Comparison of ENCODE assay signal across 15 mouse cellular contexts in genomic region chr5:103448470-103448869, GRCm38 (mm10). TPM values are rescaled to one million over a fixed set of nuclear protein-coding genes. Genes with fewer than 3 reads are reported as not detected.
DNase-seq lines count a peak whose midpoint lies in the region; ATAC-seq and TF ChIP-seq lines count a peak whose summit lies in the region.
"Had no signal": no experiment of that assay in that cellular context is flagged by ENCODE, and none has a peak within 500 bp of the region (broad histone marks: within the 10 kb centered on the region; RNA-seq: fewer than 3 reads in every experiment).

No protein-coding gene starts in this region.

- no peak overlapping the region for H3K27ac ChIP-seq in forebrain, postnatal 0 days (ENCODE audit: low read depth, low read length)
- peak overlapping the region; percentile 75 for H3K27ac ChIP-seq in midbrain, embryonic 10.5 days (replicated peaks)
- peak overlapping the region; percentile 33 for H3K27ac ChIP-seq in neural tube, embryonic 13.5 days (replicated peaks)
- H3K27ac ChIP-seq: lung, embryonic 15.5 days had no signal

- DNase-seq in heart, adult 11 months, result peak; percentile 27
- no peak for DNase-seq in heart, postnatal 36 days
- DNase-seq in forebrain, postnatal 0 days, result peak; percentile 39
- no peak for DNase-seq in midbrain, embryonic 10.5 days (ENCODE audit: low spot score)
- no peak for DNase-seq in ovary, postnatal 10 days (ENCODE audit: low spot score)
- DNase-seq in thymus, postnatal 0 days (ENCODE audit: low spot score), result no peak
- no peak for DNase-seq in urinary bladder, postnatal 14 days (ENCODE audit: low spot score)
- DNase-seq: cerebellum, adult 11 months; kidney, adult 2 months; kidney, postnatal 36 days had no signal

- TF ChIP-seq CTCF in forebrain, postnatal 0 days (IDR thresholded peaks at IDR 0.05; ENCODE audit: low read depth), result no peak

- ATAC-seq in forebrain, postnatal 0 days, result peak; percentile 50; the same call in 1 of the 2 replicates
- ATAC-seq in neural tube, embryonic 13.5 days (ENCODE audit: low read depth), result peak; percentile 61; the same call in 1 of the 2 replicates
- ATAC-seq: Patski had no signal

- no peaks in the 10 kb centered on the region for H3K4me1 ChIP-seq in forebrain, postnatal 0 days (ENCODE audit: insufficient read depth)
- H3K4me1 ChIP-seq in midbrain, embryonic 10.5 days, result peaks cover 40% of the 10 kb centered on the region
- peaks cover 24% of the 10 kb centered on the region for H3K4me1 ChIP-seq in neural tube, embryonic 13.5 days (replicated peaks)

- no peaks in the 10 kb centered on the region for H3K36me3 ChIP-seq in forebrain, postnatal 0 days (ENCODE audit: insufficient read depth)
- H3K36me3 ChIP-seq in midbrain, embryonic 10.5 days, result peaks cover 24% of the 10 kb centered on the region
- no peaks in the 10 kb centered on the region for H3K36me3 ChIP-seq in neural tube, embryonic 13.5 days
- H3K36me3 ChIP-seq: lung, embryonic 15.5 days had no signal

- intact Hi-C loops in heart, postnatal 36 days (cut with DNase I), result no loop called here

- no peaks in the 10 kb centered on the region for H3K9me3 ChIP-seq in forebrain, postnatal 0 days (ENCODE audit: low read length)
- peaks cover 9% of the 10 kb centered on the region; the same call in 1 of the 2 replicates for H3K9me3 ChIP-seq in midbrain, embryonic 10.5 days (replicated peaks)
- no peaks in the 10 kb centered on the region for H3K9me3 ChIP-seq in neural tube, embryonic 13.5 days

- no peaks in the 10 kb centered on the region for H3K27me3 ChIP-seq in forebrain, postnatal 0 days (ENCODE audit: insufficient read depth, low read length)
- H3K27me3 ChIP-seq in midbrain, embryonic 10.5 days (ENCODE audit: low read depth, poor library complexity, severe bottlenecking), result no peaks in the 10 kb centered on the region
- no peaks in the 10 kb centered on the region for H3K27me3 ChIP-seq in neural tube, embryonic 13.5 days
- H3K27me3 ChIP-seq: lung, embryonic 15.5 days; Patski had no signal

- no peak overlapping the region for H3K4me3 ChIP-seq in forebrain, postnatal 0 days (ENCODE audit: low read depth, low read length)
- 0 out of 2 replicates have a peak overlapping the region, but pooled peaks have one; percentile 26 for H3K4me3 ChIP-seq in midbrain, embryonic 10.5 days
- no peak overlapping the region for H3K4me3 ChIP-seq in neural tube, embryonic 13.5 days
- H3K4me3 ChIP-seq: lung, embryonic 15.5 days; myocyte had no signal

- H3K4me2 ChIP-seq in forebrain, postnatal 0 days (ENCODE audit: low read depth), result peak overlapping the region; percentile 33
- no peak overlapping the region for H3K4me2 ChIP-seq in neural tube, embryonic 13.5 days
- H3K4me2 ChIP-seq: lung, embryonic 15.5 days had no signal

- 6% methylated on average over 1 of the region's 1 CpGs for WGBS in forebrain, postnatal 0 days
- WGBS in midbrain, embryonic 10.5 days, result 10% methylated on average over 1 of the region's 1 CpGs
- WGBS in neural tube, embryonic 13.5 days, result 15% methylated on average over 1 of the region's 1 CpGs

- peak overlapping the region; percentile 15; the same call in 1 of the 2 replicates for H3K9ac ChIP-seq in forebrain, postnatal 0 days
- no peak overlapping the region for H3K9ac ChIP-seq in neural tube, embryonic 13.5 days
- H3K9ac ChIP-seq: lung, embryonic 15.5 days had no signal

RNA-seq across cellular contexts. Expression of gene Ptpn13, which starts 23.5 kb away (rescaled TPM):
- 1 to 10 TPM; 6.1 to 7.0 TPM for total RNA-seq in heart, postnatal 36 days (2021)
- total RNA-seq in forebrain, postnatal 0 days (2014; rRNA removed), result 7.8 and 16.2 TPM in 2 replicates
- 1.1 and 1.8 TPM in 2 replicates for polyA plus RNA-seq in forebrain, postnatal 0 days (2015; fragmentation: Nextera tagmentation; extraction: Ambion mirVana)
- polyA plus RNA-seq in midbrain, embryonic 10.5 days (2016; fragmentation: Nextera tagmentation; extraction: Ambion mirVana), result 17.5 and 18.9 TPM in 2 replicates
- polyA plus RNA-seq in neural tube, embryonic 13.5 days (2015; fragmentation: Nextera tagmentation; extraction: Ambion mirVana), result 6.6 and 8.1 TPM in 2 replicates
- polyA plus RNA-seq in thymus, postnatal 0 days (2015; fragmentation: Nextera tagmentation; extraction: Ambion mirVana), result 4.7 and 5.6 TPM in 2 replicates
- total RNA-seq: granulocyte monocyte progenitor cell, adult 5-6 weeks had no signal

Comparison
In these comparisons a context has a peak if more than half of its experiments do, and no peak if none do; other contexts are left out.
1. DNase-seq: peak in heart, adult 11 months (single experiment) and forebrain, postnatal 0 days (single experiment); none in heart, postnatal 36 days (0 of 2), midbrain, embryonic 10.5 days (single experiment), ovary, postnatal 10 days (single experiment), thymus, postnatal 0 days (single experiment) and urinary bladder, postnatal 14 days (single experiment).